Mouse (Mus musculus) midbrain, embryonic 10.5 days (tissue): ENCODE measurements around the gene Cct8l1. TPM values are rescaled to one million over a fixed set of nuclear protein-coding genes. Genes with fewer than 3 reads are reported as not detected.

Experiments used
- DNase-seq: peaks from one replicate; pipeline ENCODE4 v3.0.0-alpha.2; 2017; ENCODE audit warnings: low spot score
- H3K27ac ChIP-seq: fragments of 300-500 bp; sonication (generic); replicated peaks from 2 replicates; pipeline ENCODE4 v1.5.1; 2016; ENCODE audit warnings: mild to moderate bottlenecking
- H3K27me3 ChIP-seq: fragments of 300-500 bp; sonication (generic); 2 replicates; pipeline ENCODE4 v1.6.1; 2016; ENCODE audit warnings: low read depth, mild to moderate bottlenecking; ENCODE audit not compliant: poor library complexity, severe bottlenecking
- H3K36me3 ChIP-seq: fragments of 300-500 bp; sonication (generic); 2 replicates; pipeline ENCODE4 v1.6.1; 2016; ENCODE audit warnings: mild to moderate bottlenecking, moderate library complexity
- H3K4me1 ChIP-seq: fragments of 300-500 bp; sonication (generic); 2 replicates; pipeline ENCODE4 v1.6.1; 2016
- H3K4me3 ChIP-seq: fragments of 300-500 bp; sonication (generic); 2 replicates; pipeline ENCODE4 v1.5.1; 2016; ENCODE audit warnings: mild to moderate bottlenecking, moderate library complexity
- H3K9me3 ChIP-seq: fragments of 300-500 bp; sonication (generic); replicated peaks from 2 replicates; pipeline ENCODE4 v1.6.1; 2016; ENCODE audit warnings: mild to moderate bottlenecking
- WGBS: fragments of 180-500 bp; shearing (Covaris S2); methylation state at CpG from one replicate; pipeline ENCODE4 v1.1.7; 2016; 5-methylcytosine and 5-hydroxymethylcytosine counted together
- polyA plus RNA-seq: library from polyadenylated mRNA; unstranded; fragments of >200 nt; fragmentation: Nextera tagmentation; extraction: Ambion mirVana; gene quantifications from 2 replicates; pipeline ENCODE4 v1.2.1, GENCODE M21; 2016

Cct8l1 gene
- polyA plus RNA-seq: 0.09 TPM in 1 of 2 replicates, not detected in the other

DNA sequence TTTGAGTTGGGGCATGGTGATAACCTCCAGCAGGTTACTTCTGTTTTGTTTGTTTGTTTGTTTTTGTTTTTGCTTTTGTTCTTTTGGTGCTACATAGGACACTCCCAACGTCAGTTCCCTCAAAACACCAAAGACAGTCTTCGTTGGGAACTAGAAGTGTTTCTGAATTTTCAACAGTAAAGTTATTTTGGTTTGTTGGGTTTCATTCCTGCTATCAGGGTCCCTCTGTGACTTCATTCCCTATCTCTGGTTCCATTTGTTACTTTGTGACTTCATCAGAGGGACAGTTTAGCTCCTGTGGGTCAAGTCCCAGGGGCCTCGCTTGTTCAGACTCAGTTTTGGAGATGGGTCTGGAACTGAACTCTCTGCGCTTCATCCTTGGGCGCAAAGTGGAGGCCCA is at the start of gene Cct8l1:
TSS of gene Cct8l1 (plus strand) at position 301 of the 400 bp plus-strand sequence.
- WGBS: 89% methylated on average over 5 of the region's 5 CpGs
- no peaks in the 10 kb centered on the region for H3K27me3 ChIP-seq
- H3K4me3 ChIP-seq: no peak within 1 kb of the TSS

DNA sequence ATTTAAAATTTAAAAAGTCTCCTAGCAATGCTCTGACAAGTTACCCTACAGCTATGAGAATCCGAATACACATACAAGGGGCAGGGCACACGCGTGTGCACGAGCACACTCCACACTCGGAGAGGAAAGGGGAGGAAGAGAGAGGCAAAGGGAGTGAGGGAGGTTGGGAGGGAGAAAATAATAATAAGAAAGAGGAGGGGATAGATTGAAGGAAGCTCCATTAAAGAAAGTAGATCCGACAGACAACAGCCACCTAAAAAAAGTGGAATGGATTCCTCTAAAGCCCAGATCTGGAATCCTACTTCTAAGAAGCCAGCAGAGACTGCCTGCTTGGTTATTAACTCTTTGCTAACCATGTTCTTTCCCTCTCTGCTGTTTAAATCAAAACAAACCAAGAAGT is 43.8 kb upstream of the Cct8l1 start:
- 2% methylated on average over 6 of the region's 6 CpGs for WGBS
- H3K4me1 ChIP-seq: peaks cover 13% of the 10 kb centered on the region; the same call in 1 of the 2 replicates
- H3K27ac ChIP-seq: peak overlapping the region; percentile 56
- no peaks in the 10 kb centered on the region for H3K9me3 ChIP-seq
- peak overlapping the region; percentile 43 for H3K4me3 ChIP-seq
- DNase-seq: peak; percentile 11
- no peaks in the 10 kb centered on the region for H3K36me3 ChIP-seq
- H3K27me3 ChIP-seq: no peaks in the 10 kb centered on the region

More for the DNA sequence above, at the start of gene Cct8l1:
- H3K4me1 ChIP-seq: no peaks in the 10 kb centered on the region
- no peaks in the 10 kb centered on the region for H3K9me3 ChIP-seq
- no peaks in the 10 kb centered on the region for H3K36me3 ChIP-seq
- no peak for DNase-seq
- no peak within 1 kb of the TSS for H3K27ac ChIP-seq

DNA sequence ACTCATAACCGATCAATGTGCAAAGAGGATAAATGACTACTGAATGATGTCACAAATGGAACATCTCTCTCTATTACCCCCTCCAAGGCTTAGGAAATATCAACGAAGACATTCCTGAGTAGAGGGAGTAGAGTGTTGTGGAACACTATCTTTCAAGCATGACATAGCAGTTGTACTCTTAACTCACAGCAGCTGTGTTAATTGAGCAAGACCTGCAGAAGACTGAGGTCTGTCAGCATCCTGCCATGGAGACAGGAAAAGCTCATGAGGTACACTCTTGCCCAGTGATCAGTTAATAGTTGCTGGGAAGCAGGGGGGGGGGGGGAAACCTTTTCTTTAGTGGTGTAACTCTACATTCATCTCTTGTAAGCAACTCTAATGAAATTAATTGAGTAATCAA is 40.1 kb upstream of the Cct8l1 start:
- Histone ChIP-seq H3K36me3 (no peaks in the 10 kb centered on the region), H3K27ac (no peak overlapping the region), H3K9me3 (no peaks in the 10 kb centered on the region), H3K27me3 (no peaks in the 10 kb centered on the region), H3K4me3 (no peak overlapping the region), H3K4me1 (peaks cover 13% of the 10 kb centered on the region; the same call in 1 of the 2 replicates)
- DNase-seq: no peak
- WGBS: 87% methylated on average over 2 of the region's 2 CpGs

DNA sequence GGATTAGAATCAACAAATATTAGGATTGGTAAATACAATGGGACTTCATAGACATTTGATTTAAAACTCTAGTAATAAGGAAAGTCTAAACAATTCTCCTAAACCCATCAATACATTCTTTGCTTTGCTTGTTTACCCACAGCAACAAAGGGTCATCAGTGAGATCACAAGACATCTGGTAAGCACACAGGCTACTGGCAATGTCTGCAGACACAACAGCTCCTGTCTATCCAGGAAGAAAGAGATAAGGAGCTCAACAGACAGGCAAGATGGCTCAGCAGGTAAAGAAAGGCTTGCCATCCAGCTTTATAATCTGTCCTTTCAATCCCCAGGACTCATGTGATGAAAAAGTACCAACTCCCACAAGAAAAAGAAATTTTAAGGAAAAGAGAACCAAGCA is 37.0 kb upstream of the Cct8l1 start:
- Histone ChIP-seq H3K4me3 (no peak overlapping the region), H3K36me3 (no peaks in the 10 kb centered on the region), H3K27me3 (no peaks in the 10 kb centered on the region), H3K27ac (no peak overlapping the region), H3K9me3 (no peaks in the 10 kb centered on the region), H3K4me1 (no peaks in the 10 kb centered on the region)
- DNase-seq: no peak

DNA sequence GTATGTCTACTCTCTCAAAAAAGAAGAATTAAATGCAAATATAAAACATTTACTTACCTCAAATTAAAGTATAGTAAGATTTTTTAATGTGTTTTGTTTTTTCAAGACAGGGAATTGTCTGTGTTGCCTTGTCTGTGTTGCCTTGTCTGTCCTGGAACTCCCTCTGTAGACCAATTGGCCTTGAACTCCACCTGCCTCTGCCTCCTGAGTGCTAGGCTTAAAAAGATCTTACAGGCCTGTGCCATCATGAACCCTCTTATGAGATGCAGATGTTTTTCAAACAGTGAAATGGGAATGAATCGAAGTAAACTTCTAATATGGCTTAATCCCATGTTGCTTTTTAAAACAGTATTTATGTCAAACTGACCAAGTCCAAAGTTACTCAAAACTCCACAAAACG is 19.2 kb upstream of the Cct8l1 start:
- H3K4me1 ChIP-seq: peaks cover 18% of the 10 kb centered on the region
- WGBS: 67% methylated on average over 2 of the region's 2 CpGs
- DNase-seq: no peak
- H3K36me3 ChIP-seq: peaks cover 7% of the 10 kb centered on the region; the same call in 1 of the 2 replicates
- peaks cover 11% of the 10 kb centered on the region for H3K27me3 ChIP-seq
- no peaks in the 10 kb centered on the region for H3K9me3 ChIP-seq
- peak overlapping the region; percentile 79 for H3K4me3 ChIP-seq
- H3K27ac ChIP-seq: no peak overlapping the region

DNA sequence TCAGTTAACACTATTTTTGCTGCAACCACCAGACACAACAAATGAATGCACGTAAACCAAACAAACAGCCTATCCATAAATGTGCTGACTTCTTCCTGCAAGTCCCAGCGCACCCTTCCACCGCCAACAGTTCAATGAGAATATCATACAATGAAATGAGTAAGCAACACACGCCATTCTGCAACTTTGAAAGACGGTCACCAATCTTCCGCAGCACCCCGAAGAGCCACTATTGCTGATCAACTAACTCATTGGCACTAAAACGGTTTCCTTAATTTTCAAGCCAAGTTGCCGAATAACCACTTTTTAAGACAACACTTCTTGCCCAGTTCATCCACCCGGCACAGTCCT is 18.5 kb upstream of the Cct8l1 start:
- no peak for DNase-seq

DNA sequence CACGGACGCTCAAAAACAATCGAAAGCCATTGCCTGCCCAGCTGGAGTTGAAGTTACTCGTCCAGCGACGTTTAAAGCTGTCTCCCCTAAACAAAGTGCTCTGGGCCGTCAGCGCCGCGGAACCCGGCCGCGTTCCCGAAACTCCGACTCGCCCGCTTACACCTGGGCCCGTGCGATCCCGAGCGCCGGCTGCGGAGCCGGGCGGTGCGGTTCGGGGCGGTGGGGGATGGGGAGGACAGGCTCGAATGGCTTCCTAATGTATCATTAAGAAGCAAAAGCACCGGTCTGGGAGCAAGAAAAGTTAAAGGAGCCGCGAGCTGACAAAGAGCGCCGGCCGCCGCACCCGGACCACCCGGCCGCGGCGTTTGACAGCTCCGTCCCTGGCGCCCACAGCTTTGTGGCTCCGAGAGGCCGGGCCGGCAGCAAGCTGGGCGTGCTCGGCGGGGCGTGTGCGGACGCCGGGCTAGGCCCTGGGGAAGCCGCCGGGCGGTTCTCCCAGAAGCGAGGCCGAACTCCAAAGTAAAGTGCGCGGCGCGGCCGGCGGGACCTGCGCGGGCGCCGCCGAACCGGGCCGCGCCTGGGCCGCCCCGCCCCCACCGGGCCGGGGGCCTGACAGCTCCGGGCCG is 18.0 kb upstream of the Cct8l1 start:
- H3K27me3 ChIP-seq: peaks cover 12% of the 10 kb centered on the region
- H3K4me3 ChIP-seq: peak overlapping the region; percentile 79
- 1% methylated on average over 78 of the region's 78 CpGs for WGBS
- H3K9me3 ChIP-seq: no peaks in the 10 kb centered on the region
- peaks cover 18% of the 10 kb centered on the region for H3K4me1 ChIP-seq
- H3K36me3 ChIP-seq: peaks cover 6% of the 10 kb centered on the region; the same call in 1 of the 2 replicates
- peak overlapping the region; percentile 98 for H3K27ac ChIP-seq
- peak; percentile 62 for DNase-seq

More for the DNA sequence above, 18.5 kb upstream of the Cct8l1 start:
- peaks cover 12% of the 10 kb centered on the region for H3K27me3 ChIP-seq
- H3K36me3 ChIP-seq: peaks cover 7% of the 10 kb centered on the region; the same call in 1 of the 2 replicates
- WGBS: 2% methylated on average over 10 of the region's 10 CpGs
- H3K4me3 ChIP-seq: peak overlapping the region; percentile 79
- H3K4me1 ChIP-seq: peaks cover 18% of the 10 kb centered on the region
- H3K9me3 ChIP-seq: no peaks in the 10 kb centered on the region
- peak overlapping the region; percentile 98 for H3K27ac ChIP-seq

DNA sequence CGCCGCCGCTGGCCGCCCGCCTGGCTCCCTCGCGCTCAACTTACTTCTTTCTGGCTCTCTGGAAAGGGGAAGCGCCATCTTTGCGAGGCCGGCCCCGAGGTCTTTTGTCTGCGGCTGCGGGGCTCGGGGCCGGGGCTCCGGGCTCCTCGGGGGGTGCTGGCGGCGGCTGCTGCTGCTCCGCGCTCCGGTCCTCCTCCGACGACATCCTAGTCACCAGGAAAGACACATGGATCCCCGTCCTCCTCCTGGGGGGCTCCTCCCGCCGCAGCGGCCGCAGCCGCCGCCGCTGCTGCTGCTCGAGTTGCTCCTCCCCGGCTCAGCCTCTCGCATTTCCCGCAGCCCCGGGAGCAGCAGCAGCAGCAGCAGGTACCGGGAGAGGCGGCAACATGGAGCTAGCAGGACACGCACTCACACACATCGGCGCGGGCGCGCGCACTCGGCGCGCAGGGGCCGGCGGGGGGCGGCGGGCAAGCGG is 17.5 kb upstream of the Cct8l1 start, which contains the start of gene Kmt2c:
TSS of gene Kmt2c (minus strand) at position 438 of the 475 bp plus-strand sequence.
- peak within 1 kb of the TSS; percentile 79 for H3K4me3 ChIP-seq
- peaks cover 18% of the 10 kb centered on the region for H3K4me1 ChIP-seq
- peaks cover under 1% of the 10 kb centered on the region; the same call in 1 of the 2 replicates for H3K36me3 ChIP-seq
- H3K27me3 ChIP-seq: peaks cover 12% of the 10 kb centered on the region
- 4% methylated on average over 54 of the region's 54 CpGs for WGBS
- H3K27ac ChIP-seq: peak within 1 kb of the TSS; percentile 98
- DNase-seq: peak; percentile 83
- no peaks in the 10 kb centered on the region for H3K9me3 ChIP-seq

DNA sequence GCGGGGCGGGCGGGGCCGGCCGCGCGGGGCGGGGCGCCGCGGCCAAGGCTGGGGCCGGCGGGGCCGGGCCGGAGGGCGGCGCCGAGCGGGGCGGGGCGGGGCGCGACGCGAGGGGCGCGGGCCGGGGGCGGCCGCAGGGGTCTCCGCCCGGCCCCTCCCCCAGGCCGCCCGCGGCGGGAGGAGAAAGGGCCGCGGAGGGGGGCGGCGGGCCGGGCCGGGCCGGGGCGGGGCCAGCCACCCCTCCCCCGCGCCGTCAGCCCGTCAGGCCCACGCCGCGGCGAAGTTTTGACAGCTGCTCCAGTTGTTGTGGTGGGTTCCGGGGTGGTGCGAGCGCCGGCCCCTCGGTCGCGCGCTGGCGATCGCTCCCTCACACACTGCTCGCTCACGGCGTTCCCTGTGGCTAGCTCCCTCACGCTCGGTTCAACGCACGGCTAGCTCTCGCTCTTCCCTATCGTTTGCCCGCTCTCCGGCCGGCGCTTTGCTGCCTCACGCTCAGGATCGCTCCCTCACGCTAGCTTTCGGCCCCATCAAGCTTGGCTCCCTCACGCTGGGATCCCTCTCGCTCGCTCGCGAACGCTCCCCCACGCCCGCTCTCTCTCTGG is 16.9 kb upstream of the Cct8l1 start:
- Histone ChIP-seq H3K27me3 (peaks cover 12% of the 10 kb centered on the region), H3K27ac (peak overlapping the region; percentile 98), H3K4me3 (peak overlapping the region; percentile 79), H3K36me3 (no peaks in the 10 kb centered on the region), H3K9me3 (no peaks in the 10 kb centered on the region), H3K4me1 (peaks cover 18% of the 10 kb centered on the region)
- WGBS: 3% methylated on average over 49 of the region's 87 CpGs
- DNase-seq: peak; percentile 82

DNA sequence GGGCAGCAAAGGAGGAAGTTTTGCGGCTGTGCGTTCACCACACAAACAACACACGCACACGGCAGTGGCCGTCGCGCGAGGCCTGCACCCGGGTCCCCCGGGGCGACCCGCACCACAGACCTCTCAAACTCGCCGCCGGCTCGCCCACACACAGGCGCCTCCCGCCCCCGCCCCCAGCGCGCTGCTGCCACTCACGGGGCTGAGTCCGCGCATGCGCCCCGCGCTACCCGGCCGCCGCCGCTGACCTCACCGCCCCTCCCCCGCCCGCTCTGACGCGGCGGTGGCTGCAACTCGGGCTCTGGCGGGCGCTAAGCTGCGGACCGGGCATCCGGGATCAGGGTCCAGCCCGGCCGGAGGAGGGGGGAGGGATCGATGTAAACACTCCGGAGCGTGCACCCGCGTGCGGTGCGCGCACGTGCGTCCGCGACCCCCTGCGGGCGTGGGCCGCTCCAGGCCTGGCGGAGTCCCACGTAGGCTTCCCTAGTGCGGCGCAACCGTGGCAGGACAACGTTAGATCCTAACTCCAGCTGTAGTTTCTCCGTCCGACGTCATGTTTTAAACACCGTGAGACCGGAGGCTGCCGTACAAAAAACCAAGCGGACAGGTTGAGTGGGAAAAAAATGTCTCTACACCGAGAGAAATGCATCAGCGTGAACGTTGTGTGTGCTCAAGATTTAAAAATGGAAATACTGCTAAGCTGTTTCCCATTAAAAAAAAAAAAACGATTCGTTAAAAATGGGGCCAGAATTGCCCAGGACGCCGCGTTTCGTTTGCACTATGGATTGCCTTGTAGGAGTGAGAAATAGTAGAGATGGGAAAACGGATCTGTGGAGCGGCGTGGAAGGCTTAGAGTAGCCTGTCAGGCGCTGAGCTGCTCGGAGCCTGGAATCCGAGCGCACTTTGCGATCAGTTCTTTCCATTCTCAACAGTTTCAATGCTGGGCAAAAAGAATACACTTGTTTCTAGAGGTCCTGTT is 16.2 kb upstream of the Cct8l1 start:
- H3K9me3 ChIP-seq: no peaks in the 10 kb centered on the region
- peaks cover 12% of the 10 kb centered on the region for H3K27me3 ChIP-seq
- H3K4me1 ChIP-seq: peaks cover 18% of the 10 kb centered on the region
- H3K27ac ChIP-seq: peak overlapping the region; percentile 97
- DNase-seq: peak; percentile 97
- under 1% methylated on average over 84 of the region's 90 CpGs for WGBS
- H3K36me3 ChIP-seq: no peaks in the 10 kb centered on the region
- H3K4me3 ChIP-seq: peak overlapping the region; percentile 79

DNA sequence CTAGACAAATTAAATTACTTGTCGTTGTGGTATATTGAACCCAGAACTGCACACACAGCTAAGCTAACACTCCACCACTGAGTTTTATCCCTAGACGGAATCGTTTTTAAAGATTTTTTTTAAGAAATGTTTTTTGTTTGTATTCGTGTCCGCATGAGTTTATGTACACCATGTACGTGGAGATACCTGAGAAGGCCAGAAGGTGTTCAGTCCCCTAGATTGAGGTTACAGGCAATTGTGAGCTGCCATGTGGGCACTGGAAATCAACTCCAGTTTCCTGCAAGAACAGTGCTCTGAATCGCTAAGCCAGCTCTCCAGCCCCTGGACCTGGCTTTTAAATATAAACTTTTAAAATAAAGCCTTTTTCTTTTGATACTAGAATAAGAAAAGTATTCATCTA is 15.2 kb upstream of the Cct8l1 start:
- Histone ChIP-seq H3K36me3 (no peaks in the 10 kb centered on the region), H3K4me1 (peaks cover 18% of the 10 kb centered on the region), H3K4me3 (peak overlapping the region; percentile 79), H3K9me3 (no peaks in the 10 kb centered on the region), H3K27me3 (peaks cover 12% of the 10 kb centered on the region), H3K27ac (no peak overlapping the region)
- no peak for DNase-seq
- 69% methylated on average over 7 of the region's 7 CpGs for WGBS

DNA sequence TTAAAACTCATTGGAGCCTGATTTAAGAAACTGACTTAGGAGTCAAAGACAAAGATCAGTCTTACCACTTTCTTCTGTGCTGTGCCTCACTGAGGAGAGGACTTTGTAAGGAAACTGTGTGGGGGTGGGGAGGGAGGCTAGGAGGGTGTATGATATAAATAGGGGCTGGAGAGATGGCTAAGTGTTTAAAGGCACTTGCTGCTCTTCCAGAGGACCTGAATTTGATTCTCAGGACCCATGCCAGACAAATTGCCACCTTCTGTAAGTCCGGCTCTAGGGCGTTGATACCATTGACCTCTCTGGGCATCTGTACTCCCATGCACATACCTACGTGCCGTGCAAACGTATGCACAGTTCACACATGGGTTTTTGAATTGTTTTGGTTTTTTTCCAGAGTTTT is 9.8 kb upstream of the Cct8l1 start:
- no peak overlapping the region for H3K4me3 ChIP-seq
- H3K27me3 ChIP-seq: peaks cover 7% of the 10 kb centered on the region
- no peak overlapping the region for H3K27ac ChIP-seq
- H3K9me3 ChIP-seq: no peaks in the 10 kb centered on the region
- no peaks in the 10 kb centered on the region for H3K4me1 ChIP-seq
- H3K36me3 ChIP-seq: no peaks in the 10 kb centered on the region
- DNase-seq: no peak
- 92% methylated on average over 5 of the region's 5 CpGs for WGBS
